Mouse (Mus musculus): ENCODE measurements around the gene Gzma.

The Gzma gene

DNA sequence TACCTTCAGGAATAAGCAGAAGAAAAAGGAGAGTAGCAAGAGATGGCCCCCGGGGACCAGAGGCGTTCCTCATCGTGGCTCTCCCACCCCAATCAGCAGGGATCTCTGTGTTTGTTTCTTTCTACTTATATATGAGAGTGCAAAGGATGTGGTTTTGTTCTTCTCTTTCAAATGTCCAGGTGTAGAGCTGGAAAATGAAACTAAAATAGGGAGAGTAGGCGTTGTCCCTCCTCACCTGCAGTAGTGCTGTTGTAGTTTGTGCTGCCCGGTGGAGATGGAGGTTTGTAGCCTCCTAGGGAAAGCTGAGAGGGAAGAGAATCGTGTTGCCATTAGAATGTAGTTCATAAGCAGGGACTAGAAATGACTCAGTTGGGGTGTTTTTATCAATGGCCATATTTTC lies at the start of gene Gzma:
Gene Gzma, minus strand, starts transcription at position 103 of the 400 bp plus-strand sequence.
- DNase-seq (ENCODE audit: extremely low spot score, low read depth, low spot score) = no peak

DNA sequence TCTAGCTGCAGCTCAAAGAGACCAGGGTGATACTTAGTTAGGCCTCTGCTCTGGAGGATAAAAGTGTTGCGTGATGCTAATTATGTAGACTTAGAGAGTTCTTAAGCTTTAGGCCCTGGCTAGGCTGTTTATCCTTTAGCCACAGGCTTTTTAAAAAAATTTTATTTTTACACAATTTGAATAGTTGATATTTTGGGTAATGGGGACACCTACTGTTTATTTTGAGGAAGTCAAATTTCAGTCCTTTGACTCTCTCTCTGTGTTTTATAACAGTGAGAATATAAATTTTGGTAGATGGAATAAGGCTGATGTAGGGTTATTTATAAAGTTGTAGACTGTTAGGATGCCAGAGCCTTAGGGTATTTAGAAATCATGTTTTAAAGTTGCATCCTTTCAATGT lies 38.8 kb upstream of the Gzma start:
- no peak for DNase-seq (ENCODE audit: extremely low spot score, low read depth, low spot score)

DNA sequence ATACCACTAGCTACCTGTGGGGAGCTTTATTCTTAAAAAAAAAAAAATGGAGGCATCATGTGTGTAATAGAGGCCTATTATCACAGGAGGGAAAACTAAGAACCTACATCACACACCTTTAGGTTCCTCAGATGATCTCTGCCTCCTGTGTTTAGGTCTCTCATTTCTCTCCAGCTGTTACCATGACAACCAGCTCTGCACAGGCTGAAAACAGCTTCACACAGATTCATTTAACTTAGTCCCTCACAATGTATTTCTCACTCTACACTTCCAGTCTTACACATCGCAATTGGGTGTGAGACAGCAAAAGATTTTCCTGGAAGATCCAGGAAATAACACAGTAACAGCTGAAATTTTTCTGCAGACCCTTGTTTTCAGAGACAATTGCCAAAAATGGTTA lies 29.2 kb upstream of the Gzma start:
- no peak for DNase-seq (ENCODE audit: extremely low spot score, low read depth, low spot score)

DNA sequence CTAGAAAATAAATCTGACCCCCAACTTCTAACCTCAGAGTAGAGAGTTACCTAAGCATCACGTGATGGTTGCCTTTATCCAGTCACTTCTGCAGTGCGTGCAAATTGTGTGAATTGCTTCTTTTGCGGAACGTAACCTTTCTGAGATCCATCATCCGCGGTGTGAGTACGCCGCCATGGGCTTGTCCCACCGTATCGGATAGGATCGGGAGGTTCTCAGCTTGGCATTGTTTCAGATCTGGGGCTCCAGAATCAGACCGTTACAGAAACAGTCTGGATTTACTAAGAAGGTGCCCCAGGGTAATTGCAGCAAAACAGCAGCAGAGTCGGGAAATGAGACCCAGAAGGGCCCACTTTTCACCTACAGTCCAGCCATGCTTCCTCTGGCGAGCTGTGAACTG lies 20.5 kb upstream of the Gzma start:
- no peak for DNase-seq (ENCODE audit: extremely low spot score, low read depth, low spot score)

DNA sequence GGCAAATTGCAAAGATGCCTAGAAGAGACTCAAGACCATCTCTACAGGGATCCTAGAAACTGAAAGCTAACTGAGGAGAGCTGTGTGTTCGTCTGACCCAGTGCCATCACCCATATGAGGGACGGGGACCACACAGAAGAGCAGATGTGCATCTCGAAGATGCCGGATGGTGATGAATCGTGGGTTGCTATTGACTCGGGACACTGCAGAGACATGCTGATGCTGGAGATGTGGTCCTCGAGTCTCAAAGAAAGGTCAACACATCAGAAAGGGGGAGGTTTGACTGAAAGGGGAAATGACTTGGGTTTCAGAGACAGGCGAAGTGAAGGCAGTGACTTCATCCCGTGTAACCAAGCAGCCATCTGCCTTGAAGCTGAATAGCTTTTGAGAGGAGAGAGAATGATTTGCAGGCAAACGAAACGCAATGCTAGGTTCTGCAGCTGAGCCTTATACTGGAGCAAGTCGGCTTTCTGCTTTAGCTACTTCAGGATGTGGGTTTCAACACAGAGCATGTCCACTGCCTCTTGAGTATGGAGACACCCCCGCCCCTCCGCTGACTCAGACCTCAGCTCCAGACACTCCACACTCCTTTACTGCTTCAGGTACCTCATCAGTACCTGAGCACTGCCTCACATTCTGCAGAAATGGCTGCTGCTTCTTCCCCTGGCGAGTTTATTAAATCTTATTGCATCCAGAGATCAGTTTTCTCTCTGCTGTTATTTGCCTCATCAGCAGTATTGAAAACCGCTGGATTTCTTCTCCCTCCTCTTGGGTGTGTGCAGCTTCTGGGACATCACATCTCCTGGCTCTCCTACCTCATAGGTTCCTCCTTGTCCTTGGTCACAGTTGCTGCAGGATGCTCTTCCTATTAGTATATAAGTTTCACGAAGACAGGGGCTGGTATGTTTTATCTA lies 19.8 kb upstream of the Gzma start:
- DNase-seq (ENCODE audit: extremely low spot score, low read depth, low spot score) = no peak

DNA sequence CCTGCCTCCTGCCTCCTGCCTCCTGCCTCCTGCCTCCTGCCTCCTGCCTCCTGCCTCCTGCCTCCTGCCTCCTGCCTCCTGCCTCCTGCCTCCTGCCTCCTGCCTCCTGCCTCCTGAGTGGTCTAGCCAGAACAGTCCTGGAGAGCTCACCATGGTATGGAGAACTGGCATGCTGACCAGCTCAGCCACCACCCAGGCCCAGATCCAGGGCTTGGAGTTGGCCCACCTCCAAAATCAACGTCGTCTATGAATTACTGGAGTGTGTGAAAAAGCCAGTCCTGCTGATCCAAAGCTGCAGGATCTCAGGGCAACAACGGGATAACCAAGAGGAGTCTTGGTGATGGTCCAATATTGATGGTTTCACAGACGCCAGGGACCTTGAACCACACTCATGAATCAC lies 18.2 kb upstream of the Gzma start:
- no peak for DNase-seq (ENCODE audit: extremely low spot score, low read depth, low spot score)

DNA sequence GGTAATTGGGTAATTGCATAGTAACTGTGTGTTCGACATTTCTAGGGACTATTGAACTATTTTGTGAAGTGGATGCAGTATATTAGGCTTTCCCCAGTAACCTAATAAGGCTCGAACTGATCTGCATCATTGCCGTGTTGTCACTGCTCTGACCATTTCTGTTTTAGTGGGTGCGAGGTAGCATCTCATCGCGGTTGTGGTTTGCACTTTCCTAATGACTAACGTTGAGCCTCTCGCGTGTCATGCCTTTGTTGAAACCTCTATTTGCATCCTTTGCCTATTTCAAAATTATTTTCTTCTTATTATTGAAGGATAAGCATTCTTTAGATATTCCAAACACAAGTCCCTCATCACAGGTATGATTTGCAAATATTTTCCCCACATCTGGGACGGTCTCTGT lies 4.0 kb upstream of the Gzma start:
- no peak for DNase-seq (ENCODE audit: extremely low spot score, low read depth, low spot score)

DNA sequence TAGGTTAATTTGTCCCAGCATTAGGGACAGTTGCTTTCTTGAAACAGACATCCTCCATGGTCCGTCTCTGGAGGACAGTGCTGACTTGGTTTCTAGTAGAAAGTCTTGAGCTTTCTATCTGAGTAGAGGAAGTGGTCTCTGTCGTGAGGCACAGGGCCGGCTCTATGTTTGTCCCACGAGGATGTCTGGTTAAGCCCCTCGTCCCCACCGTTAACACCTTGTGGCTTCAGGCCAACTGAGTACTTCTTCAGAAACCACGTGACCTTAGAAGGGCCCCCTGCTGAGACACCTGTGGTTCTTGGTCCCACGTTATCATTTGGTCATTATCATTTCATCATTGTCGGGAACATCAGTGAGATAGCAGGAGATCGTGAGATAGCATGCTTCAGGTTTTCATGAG lies 1.0 kb upstream of the Gzma start:
- DNase-seq (ENCODE audit: extremely low spot score, low read depth, low spot score) = no peak

DNA sequence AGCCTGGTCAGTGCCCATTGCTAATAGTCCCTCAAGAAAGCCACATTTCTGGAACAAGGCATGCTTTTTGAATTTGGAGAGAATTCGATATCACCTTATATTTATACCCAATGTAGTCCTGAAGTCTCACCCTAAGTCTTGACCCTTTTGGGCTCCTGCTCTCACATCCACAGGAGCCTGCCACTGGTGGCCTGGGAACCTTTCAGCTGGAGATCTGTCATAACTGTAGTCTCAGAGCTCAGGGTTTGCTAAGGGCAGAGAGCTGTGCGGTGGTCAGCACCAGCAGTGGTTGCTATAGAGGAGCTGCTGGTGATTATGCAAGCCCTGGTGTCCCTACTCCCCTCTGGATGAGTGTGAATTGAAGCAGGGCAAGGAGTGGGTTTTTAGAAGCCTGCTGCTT lies 2.4 kb downstream of the Gzma start:
- no peak for DNase-seq (ENCODE audit: extremely low spot score, low read depth, low spot score)

DNA sequence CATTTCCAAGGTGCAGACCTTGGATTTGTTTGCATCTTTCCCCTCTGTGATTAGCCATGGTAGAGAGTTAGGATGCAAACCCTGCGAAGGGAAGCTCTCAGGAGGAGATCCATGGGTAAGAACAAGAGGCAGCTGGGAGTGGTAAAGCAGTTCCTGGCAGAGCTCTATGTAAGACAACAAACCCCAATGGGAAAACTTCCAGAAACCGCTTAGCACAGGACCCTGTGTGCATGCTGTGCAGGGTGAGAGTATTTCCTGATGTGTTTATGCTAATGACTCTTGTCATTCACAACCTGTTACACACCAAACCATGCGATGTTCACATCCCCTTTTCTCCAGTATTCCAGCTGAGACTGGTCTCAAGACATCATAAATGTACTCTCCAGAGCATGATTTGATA lies 3.8 kb downstream of the Gzma start:
- DNase-seq (ENCODE audit: extremely low spot score, low read depth, low spot score) = no peak

DNA sequence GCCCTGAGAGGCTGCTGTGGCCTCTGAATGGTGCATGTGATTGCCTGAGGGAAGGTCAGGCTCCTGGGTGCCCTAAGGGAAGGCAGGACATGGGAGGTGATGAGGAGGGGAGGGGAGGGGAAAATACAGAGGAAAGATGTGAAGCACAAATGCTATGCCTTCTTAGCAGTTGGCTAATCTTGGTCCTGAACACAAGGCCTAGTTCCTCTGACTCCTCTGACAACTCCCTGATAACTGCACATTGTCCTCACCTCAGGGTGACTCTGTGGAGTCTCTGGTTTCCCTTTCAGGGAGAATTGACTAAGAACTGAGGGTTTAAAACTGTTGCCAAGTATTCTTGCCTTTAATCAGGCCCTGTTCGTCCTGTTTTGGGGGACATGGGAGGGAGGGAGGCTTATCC lies 6.2 kb downstream of the Gzma start:
- no peak for DNase-seq (ENCODE audit: extremely low spot score, low read depth, low spot score)

DNA sequence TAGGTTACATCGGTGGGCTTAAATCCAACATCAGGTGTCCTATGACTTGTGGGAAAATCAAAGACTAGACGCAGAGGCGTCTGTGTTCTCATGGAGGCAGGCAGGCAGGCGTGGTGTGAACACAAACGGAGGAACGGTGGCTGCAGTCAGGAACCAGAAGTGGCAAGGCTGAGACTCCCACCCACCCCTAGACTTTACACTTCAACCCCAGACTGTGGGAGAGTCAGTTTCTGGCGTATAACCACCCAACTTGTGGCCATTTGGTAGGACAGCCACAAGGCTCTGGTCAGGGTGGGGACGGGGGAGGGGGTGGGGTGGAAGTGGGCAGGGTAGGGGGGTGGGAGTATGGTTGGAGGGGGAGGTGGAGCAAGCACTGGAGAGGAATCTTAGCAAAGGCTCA lies 10.3 kb downstream of the Gzma start:
- DNase-seq (ENCODE audit: extremely low spot score, low read depth, low spot score) = no peak

DNA sequence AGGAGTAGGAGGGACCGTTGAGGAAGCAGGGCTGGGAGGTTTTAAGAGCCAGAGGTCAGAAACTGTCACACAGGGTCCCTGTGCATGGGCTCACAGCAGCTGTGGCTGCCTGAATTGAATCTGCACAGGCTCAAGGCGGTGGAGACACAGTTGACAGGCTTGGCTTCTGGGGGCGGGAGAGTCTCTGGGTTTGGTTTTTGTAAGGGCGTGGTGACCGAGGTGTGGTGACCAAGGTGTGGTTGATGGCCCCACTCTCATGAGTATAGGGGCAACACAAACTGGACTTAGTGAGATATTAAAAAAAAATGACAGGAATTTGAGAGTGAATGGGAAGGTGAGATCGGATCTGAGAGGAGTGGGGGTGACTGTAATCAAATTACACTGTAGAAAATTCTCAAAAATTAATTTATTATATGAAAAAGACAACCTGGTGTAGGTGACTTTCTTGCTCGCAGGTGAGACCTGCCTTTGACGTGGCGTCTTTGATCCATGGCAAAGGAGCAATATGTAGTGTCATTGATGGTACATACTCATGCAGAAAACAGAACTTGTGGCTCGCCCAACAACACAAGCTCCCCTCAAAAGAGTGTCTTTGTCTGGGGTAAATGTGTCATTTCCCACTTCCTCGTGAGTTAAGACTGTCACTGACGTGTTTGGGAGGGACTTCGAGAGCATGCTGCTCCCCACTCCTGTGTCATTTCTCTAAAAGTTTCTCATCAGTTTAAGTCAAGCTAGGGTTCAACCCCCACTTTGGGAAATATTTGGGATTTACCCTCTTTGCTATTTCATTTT lies 13.4 kb downstream of the Gzma start:
- DNase-seq (ENCODE audit: extremely low spot score, low read depth, low spot score) = no peak

DNA sequence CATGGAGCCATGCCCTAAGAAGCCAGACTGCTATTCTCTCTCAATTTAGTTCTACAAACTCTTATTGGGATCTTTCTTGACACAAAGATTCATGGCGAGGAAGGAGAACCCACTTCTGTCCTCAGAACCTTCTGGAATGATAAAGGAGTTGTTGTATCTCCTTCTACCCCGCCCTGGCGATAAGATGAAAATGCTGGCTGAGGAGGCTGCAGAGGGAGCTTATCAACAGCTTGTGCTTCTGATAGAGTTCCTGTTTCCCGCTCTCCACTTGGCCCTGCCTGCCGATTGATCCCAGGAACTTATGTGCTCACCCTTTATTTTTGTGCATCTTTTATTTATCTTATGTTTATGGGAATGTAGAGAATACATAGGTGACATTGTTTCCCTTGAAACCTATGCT lies 16.0 kb downstream of the Gzma start:
- DNase-seq (ENCODE audit: extremely low spot score, low read depth, low spot score) = no peak

DNA sequence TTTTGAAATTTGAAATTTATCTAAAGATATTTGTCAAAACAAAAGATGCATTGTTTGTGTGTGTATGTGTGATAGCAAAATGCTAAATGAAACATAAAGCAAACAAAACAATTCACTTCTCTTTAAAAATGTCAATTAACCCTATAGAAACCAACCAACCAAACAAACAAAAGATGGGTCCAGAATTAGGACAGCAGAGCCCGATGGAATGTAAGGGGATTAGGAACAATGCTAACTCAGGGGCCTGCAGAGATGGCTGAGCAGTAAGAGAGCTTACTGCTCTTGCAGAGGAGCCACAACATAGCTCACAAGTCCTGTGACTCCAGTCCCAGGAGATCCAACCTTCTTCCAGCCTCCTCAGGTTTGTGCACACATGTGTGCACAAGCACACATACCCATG lies 18.7 kb downstream of the Gzma start:
- DNase-seq (ENCODE audit: extremely low spot score, low read depth, low spot score) = no peak

DNA sequence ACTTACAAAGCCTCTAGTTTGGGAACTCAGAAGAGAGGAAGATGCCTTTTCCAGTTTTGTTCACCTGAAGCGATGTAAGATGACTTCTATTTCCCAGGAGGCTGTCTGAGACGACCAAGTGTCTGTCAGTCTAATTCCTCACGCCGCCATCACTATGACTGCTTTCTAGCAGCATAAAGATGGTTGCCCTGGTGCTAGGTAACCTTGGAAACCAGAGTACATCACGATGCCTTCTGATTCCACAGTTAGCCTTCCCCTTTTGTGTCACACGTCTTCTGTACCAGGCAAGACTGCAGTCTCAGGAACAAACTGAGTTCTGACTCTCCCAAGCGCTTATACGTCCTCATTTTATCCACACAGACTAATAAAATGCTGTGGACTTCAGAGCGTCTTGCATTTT lies 21.8 kb downstream of the Gzma start:
- no peak for DNase-seq (ENCODE audit: extremely low spot score, low read depth, low spot score)

DNA sequence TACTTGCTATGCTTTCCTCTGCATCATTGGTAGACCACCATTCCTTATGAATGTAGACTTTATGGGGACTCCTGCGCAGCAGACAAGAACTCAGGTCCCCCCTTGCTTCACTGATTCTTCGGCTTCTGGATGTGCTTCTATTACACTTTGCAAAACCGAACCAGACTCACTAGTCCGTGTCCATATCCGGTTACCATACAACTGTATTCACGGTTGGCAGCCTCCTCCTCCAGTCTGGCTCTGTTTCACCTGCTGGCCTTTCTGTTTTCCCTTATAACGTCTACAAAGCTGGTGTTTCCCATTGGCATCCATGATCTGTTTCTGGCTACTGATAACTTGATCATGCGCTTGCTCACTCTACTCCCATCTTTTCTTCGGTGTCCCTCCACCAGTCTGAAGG lies 36.2 kb downstream of the Gzma start:
- DNase-seq (ENCODE audit: extremely low spot score, low read depth, low spot score) = no peak

DNA sequence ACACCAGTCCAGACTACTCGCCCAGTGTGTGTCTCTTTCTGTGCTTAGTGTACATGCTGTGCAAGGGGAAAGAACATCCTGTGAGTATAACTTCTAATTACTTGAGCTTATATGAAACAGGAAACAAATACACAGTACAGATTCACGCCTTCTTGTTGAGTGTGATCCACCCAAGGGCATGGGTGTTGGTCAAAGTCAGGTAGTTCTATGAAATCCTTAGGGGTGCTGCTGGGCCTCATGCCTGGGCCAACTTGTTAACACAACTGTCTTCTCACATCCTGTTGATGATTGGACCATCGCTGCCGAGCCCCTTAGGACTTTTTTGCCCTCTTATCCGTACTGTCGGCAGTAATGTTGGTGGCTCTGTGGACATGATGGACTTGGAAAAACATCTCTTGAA lies 39.0 kb downstream of the Gzma start:
- no peak for DNase-seq (ENCODE audit: extremely low spot score, low read depth, low spot score)

DNA sequence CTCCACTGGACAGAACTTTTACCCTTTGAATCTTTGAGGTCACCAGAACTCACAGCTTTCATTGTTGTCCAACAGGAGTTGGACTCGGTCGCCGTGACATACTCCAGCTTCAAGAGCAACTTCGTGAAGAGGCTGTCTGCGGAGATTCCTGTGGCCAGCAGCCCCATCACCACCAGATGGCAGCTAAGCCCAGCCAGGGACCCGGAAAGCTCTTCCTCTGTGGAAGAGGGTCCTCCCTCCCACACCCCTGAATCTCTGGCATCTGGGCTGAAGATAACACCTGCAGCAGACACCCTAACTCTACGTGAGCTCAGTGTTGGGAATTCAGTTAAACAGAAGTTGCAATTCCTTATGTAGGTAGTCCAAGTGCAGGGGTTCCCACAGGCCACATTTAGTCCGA lies 45.0 kb downstream of the Gzma start:
- no peak for DNase-seq (ENCODE audit: extremely low spot score, low read depth, low spot score)

DNA sequence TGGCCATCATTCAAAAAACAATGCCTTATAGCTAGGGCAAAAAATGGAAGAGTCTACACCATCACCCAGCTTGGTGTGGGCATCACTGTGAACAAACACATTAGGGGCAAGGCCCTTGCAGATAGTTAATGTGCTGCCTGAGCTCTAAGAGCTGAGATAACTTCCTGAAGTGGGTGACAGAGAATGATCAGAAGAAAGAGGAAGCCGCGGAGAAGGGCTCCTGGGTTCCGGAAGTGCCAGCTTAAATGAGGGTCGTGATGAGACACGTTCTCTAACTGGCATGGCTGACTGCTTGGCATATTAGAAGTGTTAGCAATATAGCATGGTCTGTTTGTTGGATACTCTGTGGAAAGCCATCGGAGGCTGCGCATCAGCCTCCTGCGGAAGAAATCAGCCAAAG lies 46.6 kb downstream of the Gzma start:
- DNase-seq (ENCODE audit: extremely low spot score, low read depth, low spot score) = no peak

DNA sequence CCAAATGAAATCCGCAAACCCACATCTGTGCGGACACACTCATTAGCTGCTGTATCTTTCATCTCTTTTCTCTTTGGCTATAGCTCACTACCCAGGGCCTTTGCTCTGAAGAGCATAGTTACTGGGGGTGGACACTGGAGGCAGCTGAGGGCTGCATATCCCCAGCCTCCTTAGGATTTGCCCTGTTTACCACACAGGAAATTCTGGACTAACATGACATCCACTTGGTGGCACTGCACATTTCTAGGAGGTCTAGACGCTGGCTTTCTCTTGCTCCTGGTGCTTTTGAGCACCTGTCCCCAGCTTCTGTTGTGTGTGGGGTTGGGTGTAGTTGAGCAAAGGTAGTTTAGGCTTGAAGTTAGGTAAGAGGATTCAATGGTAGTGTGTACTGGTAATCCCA lies 53.1 kb downstream of the Gzma start:
- no peak for DNase-seq (ENCODE audit: extremely low spot score, low read depth, low spot score)

DNA sequence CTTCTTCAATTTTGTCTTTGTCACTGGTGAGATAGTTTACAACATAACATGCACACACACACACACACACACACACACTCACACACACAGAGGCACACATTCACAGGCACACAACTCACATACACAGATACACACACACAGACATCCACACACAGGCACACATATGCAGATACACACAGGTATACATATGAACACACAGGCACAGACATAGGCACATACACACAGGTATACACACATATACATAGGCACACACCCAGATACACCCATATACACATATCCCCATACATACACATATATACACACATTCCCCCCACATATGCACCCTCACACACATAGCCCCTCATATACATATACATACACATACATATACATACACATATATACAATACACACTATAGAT lies 53.8 kb downstream of the Gzma start:
- no peak for DNase-seq (ENCODE audit: extremely low spot score, low read depth, low spot score)
